Mouse (Mus musculus) gastrocnemius, postnatal 4 days (tissue): ENCODE data around the gene Gatad2b. TPM values are rescaled to one million over a fixed set of nuclear protein-coding genes. Genes with fewer than 3 reads are reported as not detected.

Source experiments
- DNase-seq, 2 experiments: peaks; one replicate each; pipeline ENCODE4 v3.0.0; 2021 to 2022; ENCODE audit warnings: low spot score in 2 of 2, mixed read lengths in 2 of 2
- microRNA-seq: library from miRNA; unstranded; fragments of <30 nt; microRNA quantifications from one replicate; pipeline ENCODE4 v1.2.0, GENCODE M21; 2021
- total RNA-seq, 2 experiments: library from RNA; stranded (reverse); gene quantifications; 2 replicates each; pipeline ENCODE4 v1.2.3; 2021

The Gatad2b gene
- total RNA-seq, 2 experiments from 2014 or later: 63.6 to 67.4 TPM

DNA sequence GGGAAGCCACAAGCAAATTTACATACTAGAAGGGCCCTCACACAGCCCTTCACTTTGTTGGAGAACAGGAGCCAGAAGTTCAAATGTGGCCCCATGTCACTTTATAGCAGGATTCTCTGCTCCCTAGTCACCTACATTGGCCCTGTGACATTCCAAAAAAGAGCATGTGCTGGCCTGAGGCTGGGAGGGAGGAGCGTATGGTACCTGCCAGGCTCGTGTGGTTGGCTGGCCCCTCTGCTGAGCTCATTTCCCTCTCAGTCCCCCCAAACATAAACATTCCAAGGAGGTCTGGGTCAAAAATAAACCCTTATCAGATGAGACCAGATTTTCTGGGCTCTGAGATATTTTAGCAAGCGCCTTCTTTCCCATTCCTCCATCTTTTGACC lies 120.0 kb downstream of the Gatad2b start:
- DNase-seq: no peak

Small RNA genes within 50 kb of the gene (microRNA-seq; reads per million reads assigned to microRNA genes)
- gene Mir7012: not detected

Other genes starting within 250 kb of the Gatad2b start
- 10 to 100 TPM; 53.4 to 54.4 TPM for gene 4933434E20Rik, start 241.5 kb upstream of the Gatad2b start, total RNA-seq
- 100 to 1,000 TPM; 170 to 182 TPM for gene Ubap2l, start 240.6 kb upstream of the Gatad2b start, total RNA-seq
- gene Tpm3, start 220.5 kb upstream of the Gatad2b start, total RNA-seq: 100 to 1,000 TPM; 420 to 508 TPM
- under 1 TPM; 0.13 to 0.17 TPM for gene Nup210l, start 189.0 kb upstream of the Gatad2b start, total RNA-seq
- gene Rps27, start 79.5 kb upstream of the Gatad2b start, total RNA-seq: 1,000 to 10,000 TPM; 1,726 to 1,789 TPM
- gene Rab13, start 79.5 kb upstream of the Gatad2b start, total RNA-seq: 10 to 100 TPM; 26.8 to 29.3 TPM
- 10 to 100 TPM; 48.9 to 53.8 TPM for gene Jtb, start 61.6 kb upstream of the Gatad2b start, total RNA-seq
- gene Creb3l4, start 49.7 kb upstream of the Gatad2b start, total RNA-seq: under 1 TPM; 0.18 to 0.25 TPM
- 10 to 100 TPM; 81.1 to 84.6 TPM for gene Slc39a1, start 45.0 kb upstream of the Gatad2b start, total RNA-seq
- gene Crtc2, start 39.0 kb upstream of the Gatad2b start, total RNA-seq: 10 to 100 TPM; 20.9 to 24.1 TPM
- 10 to 100 TPM; 26.1 to 27.2 TPM for gene Dennd4b, start 28.0 kb upstream of the Gatad2b start, total RNA-seq
- gene Slc27a3, start 96.8 kb downstream of the Gatad2b start, total RNA-seq: 1 to 10 TPM; 7.2 to 7.4 TPM
- 10 to 100 TPM; 31.8 to 32.0 TPM for gene Ints3, start 140.4 kb downstream of the Gatad2b start, total RNA-seq
- 10 to 100 TPM; 25.9 to 26.4 TPM for gene Npr1, start 172.7 kb downstream of the Gatad2b start, total RNA-seq
- 10 to 100 TPM; 72.3 to 75.4 TPM for gene Ilf2, start 182.9 kb downstream of the Gatad2b start, total RNA-seq
- gene Snapin, start 197.9 kb downstream of the Gatad2b start, total RNA-seq: 10 to 100 TPM; 71.3 to 74.7 TPM
- gene Chtop, start 216.3 kb downstream of the Gatad2b start, total RNA-seq: 100 to 1,000 TPM; 110 to 118 TPM
- 10 to 100 TPM; 27.3 to 31.2 TPM for gene S100a1, start 221.2 kb downstream of the Gatad2b start, total RNA-seq
- 10 to 100 TPM; 22.6 to 23.3 TPM for gene S100a13, start 221.3 kb downstream of the Gatad2b start, total RNA-seq
- 1 to 10 TPM in 1 of 2 experiments, under 1 TPM in 1; 0.64 to 1.1 TPM for gene S100a14, start 233.7 kb downstream of the Gatad2b start, total RNA-seq
- 100 to 1,000 TPM; 117 to 124 TPM for gene S100a16, start 244.1 kb downstream of the Gatad2b start, total RNA-seq